Comparison of ENCODE assay signal across 14 mouse cellular contexts in genomic region chrX:105390506-105390905, GRCm38 (mm10).
DNase-seq lines count a peak whose midpoint lies in the region; ATAC-seq and TF ChIP-seq lines count a peak whose summit lies in the region.
"Had no signal": no experiment of that assay in that cellular context is flagged by ENCODE, and none has a peak within 500 bp of the region (broad histone marks: within the 10 kb centered on the region; RNA-seq: fewer than 3 reads in every experiment).

No protein-coding gene starts in this region.

- intact Hi-C loops in gastrocnemius, postnatal 14 days (cut with DNase I; ENCODE audit: low total_unique reads): no loop called here

- DNase-seq in neural tube, embryonic 11.5 days (ENCODE audit: low spot score): no peak
- no peak for DNase-seq in neural tube, embryonic 10.5 days (ENCODE audit: extremely low spot score, low spot score)
- DNase-seq in forebrain, postnatal 0 days: peak; percentile 5
- DNase-seq in telencephalon, adult 2 months (ENCODE audit: low read depth, low spot score): peak; percentile 15
- DNase-seq in thymus, adult 2 months: no peak
- no peak for DNase-seq in gastrocnemius, postnatal 14 days
- DNase-seq: adrenal gland, postnatal 36 days; gastrocnemius, adult 2 months; kidney, postnatal 36 days; lung, postnatal 10 days had no signal

- H3K36me3 ChIP-seq in neural tube, embryonic 11.5 days (ENCODE audit: control insufficient read depth, insufficient read depth, low read length): no peaks in the 10 kb centered on the region
- H3K36me3 ChIP-seq in forebrain, postnatal 0 days (ENCODE audit: insufficient read depth): no peaks in the 10 kb centered on the region
- H3K36me3 ChIP-seq in midbrain, embryonic 13.5 days: peaks cover 15% of the 10 kb centered on the region
- no peaks in the 10 kb centered on the region for H3K36me3 ChIP-seq in thymus, adult 2 months (ENCODE audit: control insufficient read depth, insufficient read depth, low read length)
- H3K36me3 ChIP-seq: heart, embryonic 15.5 days had no signal

- no peak for ATAC-seq in neural tube, embryonic 11.5 days (ENCODE audit: insufficient read depth, low FRiP score, low TSS enrichment)
- no peak for ATAC-seq in forebrain, postnatal 0 days
- ATAC-seq in midbrain, embryonic 13.5 days: no peak
- ATAC-seq in megakaryocyte progenitor cell, adult 5-6 weeks (replicated peaks; ENCODE audit: poor library complexity): no peak
- ATAC-seq: intestine, embryonic 16.5 days had no signal

- TF ChIP-seq POLR2A in thymus, adult 2 months (IDR thresholded peaks at IDR 0.05; ENCODE audit: control insufficient read depth, extremely low read depth, insufficient read depth, low read length, poor library complexity): no peak

- no peaks in the 10 kb centered on the region for H3K4me1 ChIP-seq in neural tube, embryonic 11.5 days (ENCODE audit: control insufficient read depth, insufficient read depth, low read length)
- 0 out of 2 replicates have a peak, but pooled peaks cover 6% of the 10 kb centered on the region for H3K4me1 ChIP-seq in forebrain, postnatal 0 days (ENCODE audit: insufficient read depth)
- peaks cover 6% of the 10 kb centered on the region; the same call in 1 of the 2 replicates for H3K4me1 ChIP-seq in midbrain, embryonic 13.5 days (replicated peaks)
- H3K4me1 ChIP-seq in thymus, adult 2 months (replicated peaks; ENCODE audit: control insufficient read depth, insufficient read depth, low read length): no peaks in the 10 kb centered on the region
- H3K4me1 ChIP-seq: heart, embryonic 15.5 days had no signal

- H3K9me3 ChIP-seq in neural tube, embryonic 11.5 days (ENCODE audit: control insufficient read depth, low read length): no peaks in the 10 kb centered on the region
- no peaks in the 10 kb centered on the region for H3K9me3 ChIP-seq in forebrain, postnatal 0 days (ENCODE audit: low read length)
- no peaks in the 10 kb centered on the region for H3K9me3 ChIP-seq in midbrain, embryonic 13.5 days
- H3K9me3 ChIP-seq: heart, embryonic 15.5 days had no signal

- 54% methylated on average over 1 of the region's 1 CpGs for WGBS in neural tube, embryonic 11.5 days
- WGBS in forebrain, postnatal 0 days: 24% methylated on average over 1 of the region's 1 CpGs
- WGBS in midbrain, embryonic 13.5 days: 24% methylated on average over 1 of the region's 1 CpGs
- WGBS in thymus, adult 2 months: 93% methylated on average over 1 of the region's 1 CpGs

- H3K4me3 ChIP-seq in neural tube, embryonic 11.5 days (ENCODE audit: low read depth, low read length): peak overlapping the region; percentile 7
- peak overlapping the region; percentile 36 for H3K4me3 ChIP-seq in forebrain, postnatal 0 days (ENCODE audit: low read depth, low read length)
- peak overlapping the region; percentile 43 for H3K4me3 ChIP-seq in midbrain, embryonic 13.5 days (replicated peaks)
- no peak overlapping the region for H3K4me3 ChIP-seq in thymus, adult 2 months (ENCODE audit: control insufficient read depth, insufficient read depth, low read length)
- H3K4me3 ChIP-seq: gastrocnemius, adult 2 months; heart, embryonic 15.5 days had no signal

- H3K4me2 ChIP-seq in neural tube, embryonic 11.5 days (ENCODE audit: low read depth): peak overlapping the region; percentile 28
- H3K4me2 ChIP-seq in forebrain, postnatal 0 days (ENCODE audit: low read depth): peak overlapping the region; percentile 44
- H3K4me2 ChIP-seq in midbrain, embryonic 13.5 days (replicated peaks): peak overlapping the region; percentile 57
- H3K4me2 ChIP-seq: heart, embryonic 15.5 days had no signal

- no peak for TF ChIP-seq CTCF in forebrain, postnatal 0 days (IDR thresholded peaks at IDR 0.05; ENCODE audit: low read depth)
- TF ChIP-seq CTCF in thymus, adult 2 months (IDR thresholded peaks at IDR 0.05; ENCODE audit: borderline replicate concordance, control insufficient read depth, extremely low read depth, insufficient read depth, low read length, poor library complexity): no peak

- H3K27ac ChIP-seq in neural tube, embryonic 11.5 days (ENCODE audit: low read depth, low read length): no peak overlapping the region
- peak overlapping the region; percentile 42 for H3K27ac ChIP-seq in forebrain, postnatal 0 days (ENCODE audit: low read depth, low read length)
- peak overlapping the region; percentile 92 for H3K27ac ChIP-seq in midbrain, embryonic 13.5 days
- H3K27ac ChIP-seq in thymus, adult 2 months (ENCODE audit: control insufficient read depth, insufficient read depth, low read length): no peak overlapping the region
- H3K27ac ChIP-seq: gastrocnemius, adult 2 months; heart, embryonic 15.5 days had no signal

- H3K27me3 ChIP-seq in neural tube, embryonic 11.5 days (ENCODE audit: control insufficient read depth, insufficient read depth, low read length): 0 out of 2 replicates have a peak, but pooled peaks cover 2% of the 10 kb centered on the region
- H3K27me3 ChIP-seq in forebrain, postnatal 0 days (ENCODE audit: insufficient read depth, low read length): no peaks in the 10 kb centered on the region
- peaks cover 47% of the 10 kb centered on the region; the same call in 1 of the 2 replicates for H3K27me3 ChIP-seq in midbrain, embryonic 13.5 days
- H3K27me3 ChIP-seq in thymus, adult 2 months (ENCODE audit: control insufficient read depth, insufficient read depth, low read length): no peaks in the 10 kb centered on the region

- H3K9ac ChIP-seq in neural tube, embryonic 11.5 days (ENCODE audit: low read length): peak overlapping the region; percentile 32; the same call in 1 of the 2 replicates
- peak overlapping the region; percentile 10; the same call in 1 of the 2 replicates for H3K9ac ChIP-seq in forebrain, postnatal 0 days
- peak overlapping the region; percentile 65 for H3K9ac ChIP-seq in midbrain, embryonic 13.5 days (replicated peaks)
- H3K9ac ChIP-seq: heart, embryonic 15.5 days had no signal

Comparison
In these comparisons a context has a peak if more than half of its experiments do, and no peak if none do; other contexts are left out.
1. DNase-seq: peak in forebrain, postnatal 0 days (single experiment) and telencephalon, adult 2 months (single experiment); none in neural tube, embryonic 11.5 days (single experiment), neural tube, embryonic 10.5 days (single experiment), thymus, adult 2 months (single experiment) and gastrocnemius, postnatal 14 days (single experiment).
2. H3K27ac ChIP-seq: peak in forebrain, postnatal 0 days (single experiment) and midbrain, embryonic 13.5 days (single experiment); none in neural tube, embryonic 11.5 days (single experiment) and thymus, adult 2 months (single experiment).
3. H3K9ac ChIP-seq: peak in every context shown above with its lines; median percentile 65 in midbrain, embryonic 13.5 days; 32 in neural tube, embryonic 11.5 days; 10 in forebrain, postnatal 0 days.
4. Peak in every context shown above with its lines, with median percentiles within 50 percentile points of each other: H3K4me2 ChIP-seq.